19 mouse cellular contexts compared by ENCODE assay signal in genomic region chr14:22130950-22131585, GRCm38 (mm10).
"Had no signal": no experiment of that assay in that cellular context is flagged by ENCODE, and none has a peak within 500 bp of the region (broad histone marks: within the 10 kb centered on the region; RNA-seq: fewer than 3 reads in every experiment).

No protein-coding gene starts in this region.

- H3K4me3 ChIP-seq: intestine, embryonic 15.5 days; layer of hippocampus, adult 2 months; limb, embryonic 10.5 days; limb, embryonic 13.5 days; liver, embryonic 12.5 days; liver, embryonic 15.5 days; megakaryocyte, embryonic 14.5 days; midbrain, embryonic 10.5 days; midbrain, embryonic 13.5 days; myocyte; neural tube, embryonic 13.5 days had no signal

- H3K4me2 ChIP-seq: intestine, embryonic 15.5 days; limb, embryonic 13.5 days; liver, embryonic 12.5 days; liver, embryonic 15.5 days; lung, embryonic 14.5 days; midbrain, embryonic 13.5 days; neural tube, embryonic 13.5 days had no signal

- H3K9ac ChIP-seq: intestine, embryonic 15.5 days; limb, embryonic 13.5 days; liver, embryonic 12.5 days; liver, embryonic 15.5 days; lung, embryonic 14.5 days; midbrain, embryonic 13.5 days; neural tube, embryonic 13.5 days had no signal

- H3K4me1 ChIP-seq: intestine, embryonic 15.5 days; liver, embryonic 12.5 days; liver, embryonic 15.5 days; megakaryocyte, embryonic 14.5 days; midbrain, embryonic 13.5 days had no signal

- DNase-seq: kidney, adult 18-20 months; kidney, postnatal 25 days; layer of hippocampus, adult 9-11 months; liver; lung, embryonic 14.5 days; thymus, postnatal 25 days had no signal

- H3K9me3 ChIP-seq: intestine, embryonic 15.5 days; limb, embryonic 10.5 days; liver, embryonic 12.5 days; liver, embryonic 15.5 days; neural tube, embryonic 13.5 days had no signal

- H3K27ac ChIP-seq: intestine, embryonic 15.5 days; kidney, postnatal 0 days; layer of hippocampus, adult 2 months; limb, embryonic 10.5 days; limb, embryonic 13.5 days; liver, embryonic 12.5 days; liver, embryonic 15.5 days; midbrain, embryonic 10.5 days; midbrain, embryonic 13.5 days; neural tube, embryonic 13.5 days had no signal

- H3K27me3 ChIP-seq: intestine, embryonic 15.5 days; limb, embryonic 13.5 days; liver, embryonic 12.5 days; liver, embryonic 15.5 days; neural tube, embryonic 13.5 days had no signal

- H3K36me3 ChIP-seq: intestine, embryonic 15.5 days; limb, embryonic 10.5 days; limb, embryonic 13.5 days; liver, embryonic 12.5 days; liver, embryonic 15.5 days; midbrain, embryonic 10.5 days; midbrain, embryonic 13.5 days; neural tube, embryonic 13.5 days had no signal

- ATAC-seq: intestine, embryonic 15.5 days; liver, embryonic 12.5 days; midbrain, embryonic 13.5 days; midbrain, embryonic 16.5 days had no signal
